Mouse (Mus musculus) kidney, embryonic 15.5 days (tissue): ENCODE results near the gene Carns1. TPM values are rescaled to one million over a fixed set of nuclear protein-coding genes. Genes with fewer than 3 reads are reported as not detected.
"Not testable (repeated sequence)": the region's sequence is repeated elsewhere in the genome, so short reads cannot be mapped to it uniquely, and the experiment has no call there.

Experiments
- ATAC-seq: fragments of 200-750 bp; cut with Nextera tagmentation; replicated peaks from 2 replicates; pipeline ENCODE4 v1.8.0; 2017; ENCODE audit warnings: moderate TSS enrichment; ENCODE audit not compliant: low FRiP score
- H3K27ac ChIP-seq: fragments of 300-500 bp; sonication (generic); 2 replicates; pipeline ENCODE4 v1.5.1; 2015; ENCODE audit warnings: mild to moderate bottlenecking, inconsistent platforms
- H3K27me3 ChIP-seq: fragments of 300-500 bp; sonication (generic); 2 replicates; pipeline ENCODE4 v1.6.1; 2015; ENCODE audit warnings: inconsistent platforms
- H3K36me3 ChIP-seq: fragments of 300-500 bp; sonication (generic); 2 replicates; pipeline ENCODE4 v1.6.1; 2015; ENCODE audit warnings: inconsistent platforms
- H3K4me1 ChIP-seq: fragments of 300-500 bp; sonication (generic); 2 replicates; pipeline ENCODE4 v1.6.1; 2015; ENCODE audit warnings: inconsistent platforms
- H3K4me2 ChIP-seq: fragments of 300-500 bp; sonication (generic); 2 replicates; pipeline ENCODE4 v1.6.1; 2015; ENCODE audit warnings: moderate library complexity, mild to moderate bottlenecking, inconsistent platforms
- H3K4me3 ChIP-seq: fragments of 300-500 bp; sonication (generic); replicated peaks from 2 replicates; pipeline ENCODE4 v1.5.1; 2015; ENCODE audit warnings: mild to moderate bottlenecking, inconsistent platforms
- H3K9ac ChIP-seq: fragments of 300-500 bp; sonication (generic); 2 replicates; pipeline ENCODE4 v1.6.1; 2015; ENCODE audit warnings: mild to moderate bottlenecking, inconsistent platforms
- H3K9me3 ChIP-seq: fragments of 300-500 bp; sonication (generic); replicated peaks from 2 replicates; pipeline ENCODE4 v1.6.1; 2016; ENCODE audit warnings: inconsistent platforms
- WGBS: fragments of 180-500 bp; shearing (Covaris S2); methylation state at CpG from one replicate; pipeline ENCODE4 v1.1.7; 2015; ENCODE audit warnings: mixed read lengths; 5-methylcytosine and 5-hydroxymethylcytosine counted together
- polyA plus RNA-seq: library from polyadenylated mRNA; unstranded; fragments of >200 nt; fragmentation: Nextera tagmentation; extraction: Ambion mirVana; gene quantifications from 2 replicates; pipeline ENCODE4 v1.2.1, GENCODE M21; 2015

The Carns1 gene
- polyA plus RNA-seq, 1 experiment from 2014 or later: 2.9 TPM

- no peak overlapping the region for H3K9ac ChIP-seq
- no peaks in the 10 kb centered on the region for H3K27me3 ChIP-seq
- H3K27ac ChIP-seq: no peak overlapping the region
- no peaks in the 10 kb centered on the region for H3K9me3 ChIP-seq
- 79% methylated on average over 2 of the region's 2 CpGs for WGBS
- H3K4me2 ChIP-seq: no peak overlapping the region
- H3K4me1 ChIP-seq: peaks cover 10% of the 10 kb centered on the region
- no peak for ATAC-seq
- H3K4me3 ChIP-seq: no peak overlapping the region
- H3K36me3 ChIP-seq: peaks cover 51% of the 10 kb centered on the region
Observed at GRCm38 (mm10) chr19:4131768-4132167, 43.5 kb downstream of the Carns1 start.

- Histone ChIP-seq H3K27me3 (no peaks in the 10 kb centered on the region), H3K9me3 (no peaks in the 10 kb centered on the region), H3K4me3 (no peak overlapping the region), H3K4me2 (no peak overlapping the region), H3K36me3 (peaks cover 51% of the 10 kb centered on the region), H3K4me1 (peaks cover 16% of the 10 kb centered on the region), H3K9ac (0 out of 2 replicates have a peak overlapping the region, but pooled peaks have one; percentile 23), H3K27ac (no peak overlapping the region)
- no peak for ATAC-seq
- WGBS: 95% methylated on average over 5 of the region's 5 CpGs
Observed at GRCm38 (mm10) chr19:4131075-4131474, 44.2 kb downstream of the Carns1 start.

GRCm38 (mm10) chr19:4130106-4130505 is 45.2 kb downstream of the Carns1 start:
- 85% methylated on average over 4 of the region's 4 CpGs for WGBS
- ATAC-seq: no peak
- Histone ChIP-seq H3K4me1 (peaks cover 18% of the 10 kb centered on the region), H3K4me2 (no peak overlapping the region), H3K9me3 (no peaks in the 10 kb centered on the region), H3K4me3 (no peak overlapping the region), H3K27me3 (no peaks in the 10 kb centered on the region), H3K27ac (no peak overlapping the region), H3K36me3 (peaks cover 51% of the 10 kb centered on the region), H3K9ac (no peak overlapping the region)

GRCm38 (mm10) chr19:4129462-4129861 is 45.8 kb downstream of the Carns1 start:
- no peaks in the 10 kb centered on the region for H3K27me3 ChIP-seq

GRCm38 (mm10) chr19:4126759-4127495 is 48.4 kb downstream of the Carns1 start:
- Histone ChIP-seq H3K27me3 (no peaks in the 10 kb centered on the region), H3K4me3 (peak overlapping the region; percentile 91), H3K27ac (peak overlapping the region; percentile 74; the same call in 1 of the 2 replicates), H3K4me1 (peaks cover 25% of the 10 kb centered on the region), H3K36me3 (peaks cover 36% of the 10 kb centered on the region), H3K4me2 (peak overlapping the region; percentile 84), H3K9me3 (no peaks in the 10 kb centered on the region), H3K9ac (peak overlapping the region; percentile 85)
- WGBS: 43% methylated on average over 7 of the region's 7 CpGs
- ATAC-seq: no peak

More at GRCm38 (mm10) chr19:4129462-4129861, 45.8 kb downstream of the Carns1 start:
- Histone ChIP-seq H3K9me3 (no peaks in the 10 kb centered on the region), H3K4me2 (no peak overlapping the region), H3K4me1 (peaks cover 23% of the 10 kb centered on the region), H3K36me3 (peaks cover 51% of the 10 kb centered on the region), H3K4me3 (no peak overlapping the region), H3K27ac (no peak overlapping the region), H3K9ac (no peak overlapping the region)
- ATAC-seq: no peak
- WGBS: 94% methylated on average over 7 of the region's 7 CpGs

GRCm38 (mm10) chr19:4125741-4126696 is 49.3 kb downstream of the Carns1 start, which contains the start of gene Aip:
Aip (minus strand) TSS chr19:4125858.
- peak; percentile 95 for ATAC-seq
- Histone ChIP-seq H3K4me3 (peak within 1 kb of the TSS; percentile 91), H3K9me3 (no peaks in the 10 kb centered on the region), H3K36me3 (peaks cover 27% of the 10 kb centered on the region), H3K4me1 (peaks cover 31% of the 10 kb centered on the region), H3K9ac (peak within 1 kb of the TSS; percentile 85), H3K27ac (peak within 1 kb of the TSS; percentile 74), H3K27me3 (no peaks in the 10 kb centered on the region), H3K4me2 (peak within 1 kb of the TSS; percentile 84)
- WGBS: under 1% methylated on average over 56 of the region's 64 CpGs

GRCm38 (mm10) chr19:4125268-4125667 is 50.0 kb downstream of the Carns1 start:
- Histone ChIP-seq H3K36me3 (peaks cover 26% of the 10 kb centered on the region), H3K9ac (peak overlapping the region; percentile 39; the same call in 1 of the 2 replicates), H3K4me3 (peak overlapping the region; percentile 91), H3K4me1 (peaks cover 38% of the 10 kb centered on the region), H3K27ac (peak overlapping the region; percentile 37; the same call in 1 of the 2 replicates), H3K4me2 (peak overlapping the region; percentile 84)
- peak; percentile 43 for ATAC-seq
- 7% methylated on average over 4 of the region's 4 CpGs for WGBS
- H3K9me3 ChIP-seq, H3K27me3 ChIP-seq: not testable (repeated sequence)

- H3K27me3 ChIP-seq: no peaks in the 10 kb centered on the region
- ATAC-seq: no peak
- no peak overlapping the region for H3K4me2 ChIP-seq
- WGBS: 76% methylated on average over 4 of the region's 4 CpGs
- H3K27ac ChIP-seq: no peak overlapping the region
- peaks cover 41% of the 10 kb centered on the region for H3K4me1 ChIP-seq
- no peaks in the 10 kb centered on the region for H3K9me3 ChIP-seq
- no peak overlapping the region for H3K4me3 ChIP-seq
- H3K36me3 ChIP-seq: peaks cover 18% of the 10 kb centered on the region
- H3K9ac ChIP-seq: no peak overlapping the region
Observed at GRCm38 (mm10) chr19:4124432-4124831, 50.8 kb downstream of the Carns1 start.

GRCm38 (mm10) chr19:4122411-4123370 is 52.6 kb downstream of the Carns1 start:
- WGBS: 84% methylated on average over 7 of the region's 7 CpGs

GRCm38 (mm10) chr19:4121896-4122295 is 53.4 kb downstream of the Carns1 start:
- 67% methylated on average over 6 of the region's 6 CpGs for WGBS
- not testable (repeated sequence) for H3K9ac ChIP-seq, H3K9me3 ChIP-seq, H3K27me3 ChIP-seq, ATAC-seq
- H3K4me3 ChIP-seq: peak overlapping the region; percentile 49; the same call in 1 of the 2 replicates
- H3K27ac ChIP-seq: 0 out of 2 replicates have a peak overlapping the region, but pooled peaks have one; percentile 85
- peaks cover 14% of the 10 kb centered on the region for H3K36me3 ChIP-seq
- peak overlapping the region; percentile 60; the same call in 1 of the 2 replicates for H3K4me2 ChIP-seq
- peaks cover 37% of the 10 kb centered on the region for H3K4me1 ChIP-seq

More at GRCm38 (mm10) chr19:4122411-4123370, 52.6 kb downstream of the Carns1 start:
- Histone ChIP-seq H3K4me3 (no peak overlapping the region), H3K4me2 (no peak overlapping the region), H3K27me3 (no peaks in the 10 kb centered on the region), H3K4me1 (peaks cover 40% of the 10 kb centered on the region), H3K27ac (no peak overlapping the region), H3K9ac (no peak overlapping the region), H3K9me3 (no peaks in the 10 kb centered on the region), H3K36me3 (peaks cover 8% of the 10 kb centered on the region)
- ATAC-seq: no peak
